In the genomic region with DNA sequence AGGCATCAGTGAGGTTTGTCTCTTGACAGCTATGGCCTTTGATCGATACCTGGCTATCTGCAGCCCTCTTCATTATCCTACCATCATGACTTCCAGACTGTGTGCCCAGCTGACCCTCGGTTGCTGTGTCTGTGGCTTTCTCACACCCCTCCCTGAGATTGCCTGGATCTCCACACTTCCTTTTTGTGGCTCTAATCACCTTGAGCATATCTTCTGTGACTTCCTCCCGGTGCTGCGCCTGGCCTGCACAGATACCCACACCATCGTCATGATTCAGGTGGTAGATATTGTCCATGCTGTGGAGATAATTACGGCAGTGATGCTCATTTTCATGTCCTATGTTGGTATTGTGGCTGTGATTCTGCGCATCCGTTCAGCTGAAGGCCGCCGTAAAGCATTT, we compare ENCODE assay signal across 36 mouse cellular contexts. TPM values are rescaled to one million over a fixed set of nuclear protein-coding genes. Genes with fewer than 3 reads are reported as not detected.
DNase-seq lines count a peak whose midpoint lies in the region; ATAC-seq and TF ChIP-seq lines count a peak whose summit lies in the region.
"Had no signal": no experiment of that assay in that cellular context is flagged by ENCODE, and none has a peak within 500 bp of the region (broad histone marks: within the 10 kb centered on the region; RNA-seq: fewer than 3 reads in every experiment).

No protein-coding gene starts in this region.

- peaks cover 0 to 7% of the 10 kb centered on the region in 2 experiments; a peak in 1 of 4 replicates for H3K4me1 ChIP-seq in MEL (ENCODE audit: control insufficient read depth in 1 of 2, insufficient read depth in 2 of 2, low read length in 2 of 2)
- peaks cover 10% of the 10 kb centered on the region for H3K4me1 ChIP-seq in liver, embryonic 15.5 days (replicated peaks)
- H3K4me1 ChIP-seq: forebrain, embryonic 10.5 days; heart, embryonic 12.5 days; hindbrain, embryonic 10.5 days; hindbrain, embryonic 15.5 days; kidney, embryonic 15.5 days; midbrain, embryonic 12.5 days had no signal

- WGBS in liver, embryonic 15.5 days (ENCODE audit: insufficient replicate concordance) = 39% methylated on average over 10 of the region's 10 CpGs

- peak; percentile 97 for ATAC-seq in granulocyte monocyte progenitor cell, adult 5-6 weeks (replicated peaks; ENCODE audit: poor library complexity, severe bottlenecking)
- peak; percentile 45; the same call in 1 of the 2 replicates for ATAC-seq in liver, embryonic 15.5 days (ENCODE audit: insufficient read depth)
- ATAC-seq in megakaryocyte-erythroid progenitor cell, adult 5-6 weeks (replicated peaks; ENCODE audit: low FRiP score, low TSS enrichment, poor library complexity, severe bottlenecking) = peak; percentile 88
- ATAC-seq: forebrain, embryonic 16.5 days; inflammation-experienced regulatory T-cells, adult 6 months had no signal

- no peak for TF ChIP-seq CTCF in MEL (IDR thresholded peaks at IDR 0.05 in 2 of 3, conservative IDR thresholded peaks at IDR 0.05 in 1 of 3; ENCODE audit: control insufficient read depth in 1 of 3, insufficient read depth in 1 of 3, low read depth in 2 of 3, low read length in 3 of 3, poor library complexity in 1 of 3, severe bottlenecking in 1 of 3)

- no peak for TF ChIP-seq POLR2A in MEL (IDR thresholded peaks at IDR 0.05; ENCODE audit: control insufficient read depth in 1 of 2, insufficient read depth in 1 of 2, low read depth in 1 of 2, low read length in 2 of 2, poor library complexity in 1 of 2)

- no peaks in the 10 kb centered on the region; a peak in 1 of 4 replicates for H3K36me3 ChIP-seq in MEL (ENCODE audit: control insufficient read depth in 1 of 2, insufficient read depth in 2 of 2, low read length in 2 of 2)
- no peaks in the 10 kb centered on the region for H3K36me3 ChIP-seq in liver, embryonic 15.5 days (replicated peaks)
- H3K36me3 ChIP-seq: forebrain, embryonic 10.5 days; heart, embryonic 12.5 days; hindbrain, embryonic 10.5 days; hindbrain, embryonic 15.5 days; kidney, embryonic 15.5 days; midbrain, embryonic 12.5 days had no signal

- no peak overlapping the region for H3K4me2 ChIP-seq in liver, embryonic 15.5 days
- H3K4me2 ChIP-seq: heart, embryonic 12.5 days; hindbrain, embryonic 15.5 days; kidney, embryonic 15.5 days; lung, embryonic 14.5 days; midbrain, embryonic 12.5 days had no signal

- peak; percentile 27 for DNase-seq in MEL (ENCODE audit: low read depth, low spot score)
- no peak for DNase-seq in gastrocnemius, postnatal 14 days
- DNase-seq in left cerebral cortex, adult 18-20 months (ENCODE audit: low spot score in 2 of 2) = no peak
- no peak for DNase-seq in layer of hippocampus, postnatal 25 days (ENCODE audit: extremely low spot score in 1 of 2, low spot score in 1 of 2)
- DNase-seq: adrenal gland, adult 8-10 months; B cell, adult 2 months; cerebellum, adult 2 months; cerebellum, postnatal 25 days; gastrocnemius, postnatal 25 days; heart, adult 18-20 months; kidney, adult 18-20 months; kidney, postnatal 25 days; left cerebral cortex, postnatal 4 days; lung, embryonic 14.5 days; lung, postnatal 14 days; thymus, postnatal 14 days had no signal

- no peak overlapping the region for H3K27ac ChIP-seq in MEL (ENCODE audit: control insufficient read depth, low read depth, low read length)
- no peak overlapping the region for H3K27ac ChIP-seq in liver, embryonic 15.5 days (replicated peaks)
- H3K27ac ChIP-seq: forebrain, embryonic 10.5 days; hindbrain, embryonic 10.5 days; hindbrain, embryonic 15.5 days; kidney, embryonic 15.5 days; midbrain, embryonic 12.5 days had no signal

- H3K9ac ChIP-seq in MEL (ENCODE audit: control insufficient read depth, low read depth, low read length, poor library complexity, severe bottlenecking) = no peak overlapping the region
- no peak overlapping the region for H3K9ac ChIP-seq in liver, embryonic 15.5 days
- H3K9ac ChIP-seq: heart, embryonic 12.5 days; hindbrain, embryonic 15.5 days; kidney, embryonic 15.5 days; lung, embryonic 14.5 days; midbrain, embryonic 12.5 days had no signal

- intact Hi-C loops in gastrocnemius, postnatal 14 days (cut with DNase I; ENCODE audit: low total_unique reads) = no loop called here

- H3K9me3 ChIP-seq in MEL (replicated peaks; ENCODE audit: insufficient read depth, low read length) = no peaks in the 10 kb centered on the region
- H3K9me3 ChIP-seq in liver, embryonic 15.5 days (replicated peaks) = no peaks in the 10 kb centered on the region
- H3K9me3 ChIP-seq: forebrain, embryonic 10.5 days; heart, embryonic 12.5 days; hindbrain, embryonic 10.5 days; hindbrain, embryonic 15.5 days; kidney, embryonic 15.5 days; midbrain, embryonic 12.5 days had no signal

- TF ChIP-seq RAD21 in MEL (IDR thresholded peaks at IDR 0.05; ENCODE audit: low read depth, low read length) = no peak

- peak; percentile 77 to 85 for TF ChIP-seq EP300 in MEL (IDR thresholded peaks at IDR 0.05; ENCODE audit: low read depth in 1 of 2, low read length in 2 of 2)

- no peaks in the 10 kb centered on the region for H3K79me2 ChIP-seq in MEL (ENCODE audit: control insufficient read depth, insufficient read depth, low read length, poor library complexity)

- no peaks in the 10 kb centered on the region; a peak in 1 of 4 replicates for H3K27me3 ChIP-seq in MEL (ENCODE audit: control insufficient read depth in 1 of 2, insufficient read depth in 2 of 2, low read length in 2 of 2)
- no peaks in the 10 kb centered on the region for H3K27me3 ChIP-seq in liver, embryonic 15.5 days
- H3K27me3 ChIP-seq: heart, embryonic 12.5 days; hindbrain, embryonic 15.5 days; kidney, embryonic 15.5 days; midbrain, embryonic 12.5 days had no signal

- H3K4me3 ChIP-seq in MEL (ENCODE audit: control insufficient read depth in 1 of 2, insufficient read depth in 1 of 2, low read depth in 2 of 2, low read length in 2 of 2) = no peak overlapping the region
- H3K4me3 ChIP-seq in liver, embryonic 15.5 days (replicated peaks) = no peak overlapping the region
- H3K4me3 ChIP-seq: forebrain, embryonic 10.5 days; heart, embryonic 12.5 days; hindbrain, embryonic 10.5 days; hindbrain, embryonic 15.5 days; kidney, embryonic 15.5 days; midbrain, embryonic 12.5 days had no signal

TF ChIP-seq in MEL, 35 proteins besides CTCF, POLR2A, EP300 and RAD21 (continues in another document):
- no peak for TF ChIP-seq MAZ (IDR thresholded peaks at IDR 0.05; ENCODE audit: low read depth, low read length)
- no peak for TF ChIP-seq CHD2 (IDR thresholded peaks at IDR 0.05; ENCODE audit: low read length)
- no peak for TF ChIP-seq UBTF (IDR thresholded peaks at IDR 0.05; ENCODE audit: borderline replicate concordance, insufficient read depth, low read depth, low read length)
- no peak for TF ChIP-seq NELFE (IDR thresholded peaks at IDR 0.05; ENCODE audit: low read depth, low read length)

RNA-seq across cellular contexts. Expression of a gene that starts 3.7 kb away (rescaled TPM):
- not detected in 2 replicates for total RNA-seq in MEL (2012; rRNA removed)
- not detected for polyA plus RNA-seq in MEL (2012; ENCODE audit: insufficient read depth in 1 of 2, insufficient read length in 2 of 2, low read depth in 1 of 2, low replicate concordance in 2 of 2, missing spikeins in 1 of 2)
- total RNA-seq in granulocyte monocyte progenitor cell, adult 5-6 weeks (2014; fragmentation: Nextera tagmentation) = not detected in 2 replicates
- not detected in 2 replicates for total RNA-seq in granulocyte monocyte progenitor cell, adult 5-6 weeks (2017)
- polyA plus RNA-seq in liver, embryonic 15.5 days (2015; fragmentation: Nextera tagmentation; extraction: Ambion mirVana) = 0.58 and 0.59 TPM in 2 replicates
- not detected in 2 replicates for total RNA-seq in megakaryocyte-erythroid progenitor cell, adult 5-6 weeks (2014; fragmentation: Nextera tagmentation)
- not detected in 2 replicates for total RNA-seq in megakaryocyte-erythroid progenitor cell, adult 5-6 weeks (2017)
- not detected for total RNA-seq in gastrocnemius, postnatal 14 days (2021)
- total RNA-seq in left cerebral cortex, adult 18-20 months (2021) = not detected
- not detected for total RNA-seq in layer of hippocampus, postnatal 25 days (2021)
- total RNA-seq: adrenal gland, adult 8-10 months; adrenal gland, postnatal 4 days; gastrocnemius, postnatal 25 days; heart, adult 18-20 months; layer of hippocampus, adult 18-20 months; layer of hippocampus, postnatal 10 days; left cerebral cortex, adult 8-10 months; left cerebral cortex, postnatal 4 days had no signal
- polyA plus RNA-seq: cerebellum, adult 2 months; forebrain, embryonic 10.5 days; forebrain, embryonic 16.5 days; heart, embryonic 12.5 days; heart, postnatal 0 days; hindbrain, embryonic 10.5 days; hindbrain, embryonic 15.5 days; inflammation-experienced regulatory T-cells, adult 6 months; kidney, embryonic 15.5 days; limb, embryonic 14.5 days; lung, embryonic 14.5 days; midbrain, embryonic 12.5 days; neural tube, embryonic 14.5 days; stomach, embryonic 16.5 days had no signal

RNA-seq across cellular contexts. Expression of a gene that starts 13.5 kb away (rescaled TPM):
- 39.1 and 43.5 TPM in 2 replicates for total RNA-seq in MEL (2012; rRNA removed)
- polyA plus RNA-seq in MEL (2012; ENCODE audit: insufficient read depth in 1 of 2, insufficient read length in 2 of 2, low read depth in 1 of 2, low replicate concordance in 2 of 2, missing spikeins in 1 of 2) = 10 to 100 TPM; 46.1 to 98.0 TPM
- 0.15 TPM in 1 of 2 replicates, not detected in the other for total RNA-seq in granulocyte monocyte progenitor cell, adult 5-6 weeks (2014; fragmentation: Nextera tagmentation)
- 0.34 and 0.72 TPM in 2 replicates for total RNA-seq in granulocyte monocyte progenitor cell, adult 5-6 weeks (2017)
- 32.8 and 35.8 TPM in 2 replicates for polyA plus RNA-seq in liver, embryonic 15.5 days (2015; fragmentation: Nextera tagmentation; extraction: Ambion mirVana)
- 39.3 and 44.3 TPM in 2 replicates for total RNA-seq in megakaryocyte-erythroid progenitor cell, adult 5-6 weeks (2014; fragmentation: Nextera tagmentation)
- total RNA-seq in megakaryocyte-erythroid progenitor cell, adult 5-6 weeks (2017) = 50.4 and 72.5 TPM in 2 replicates
- under 1 TPM; 0.33 to 0.35 TPM for total RNA-seq in gastrocnemius, postnatal 14 days (2021)
- total RNA-seq in left cerebral cortex, adult 18-20 months (2021) = under 1 TPM; 0.05 to 0.07 TPM
- under 1 TPM; 0.07 to 0.12 TPM for total RNA-seq in layer of hippocampus, postnatal 25 days (2021)

RNA-seq across cellular contexts. Expression of a gene that starts 27.8 kb away (rescaled TPM):
- total RNA-seq in MEL (2012; rRNA removed) = not detected in 2 replicates
- not detected for polyA plus RNA-seq in MEL (2012; ENCODE audit: insufficient read depth in 1 of 2, insufficient read length in 2 of 2, low read depth in 1 of 2, low replicate concordance in 2 of 2, missing spikeins in 1 of 2)
- total RNA-seq in granulocyte monocyte progenitor cell, adult 5-6 weeks (2014; fragmentation: Nextera tagmentation) = not detected in 2 replicates
- total RNA-seq in granulocyte monocyte progenitor cell, adult 5-6 weeks (2017) = not detected in 2 replicates
- polyA plus RNA-seq in liver, embryonic 15.5 days (2015; fragmentation: Nextera tagmentation; extraction: Ambion mirVana) = not detected in 2 replicates
- not detected in 2 replicates for total RNA-seq in megakaryocyte-erythroid progenitor cell, adult 5-6 weeks (2014; fragmentation: Nextera tagmentation)
- not detected in 2 replicates for total RNA-seq in megakaryocyte-erythroid progenitor cell, adult 5-6 weeks (2017)
- total RNA-seq in gastrocnemius, postnatal 14 days (2021) = not detected
- total RNA-seq in left cerebral cortex, adult 18-20 months (2021) = not detected
- not detected for total RNA-seq in layer of hippocampus, postnatal 25 days (2021)
- total RNA-seq: adrenal gland, adult 8-10 months; adrenal gland, postnatal 4 days; gastrocnemius, postnatal 25 days; heart, adult 18-20 months; layer of hippocampus, adult 18-20 months; layer of hippocampus, postnatal 10 days; left cerebral cortex, adult 8-10 months; left cerebral cortex, postnatal 4 days had no signal
- polyA plus RNA-seq: cerebellum, adult 2 months; embryonic facial prominence, embryonic 11.5 days; forebrain, embryonic 10.5 days; forebrain, embryonic 16.5 days; heart, embryonic 12.5 days; heart, postnatal 0 days; hindbrain, embryonic 10.5 days; hindbrain, embryonic 15.5 days; inflammation-experienced regulatory T-cells, adult 6 months; kidney, embryonic 15.5 days; limb, embryonic 14.5 days; lung, embryonic 14.5 days; midbrain, embryonic 12.5 days; neural tube, embryonic 14.5 days; stomach, embryonic 16.5 days had no signal

RNA-seq across cellular contexts. Expression of a gene that starts 38.1 kb away (rescaled TPM):
- total RNA-seq in MEL (2012; rRNA removed) = not detected in 2 replicates
- polyA plus RNA-seq in MEL (2012; ENCODE audit: insufficient read depth in 1 of 2, insufficient read length in 2 of 2, low read depth in 1 of 2, low replicate concordance in 2 of 2, missing spikeins in 1 of 2) = not detected
- total RNA-seq in granulocyte monocyte progenitor cell, adult 5-6 weeks (2014; fragmentation: Nextera tagmentation) = not detected in 2 replicates
- total RNA-seq in granulocyte monocyte progenitor cell, adult 5-6 weeks (2017) = not detected in 2 replicates
- not detected in 2 replicates for polyA plus RNA-seq in liver, embryonic 15.5 days (2015; fragmentation: Nextera tagmentation; extraction: Ambion mirVana)
- not detected in 2 replicates for total RNA-seq in megakaryocyte-erythroid progenitor cell, adult 5-6 weeks (2014; fragmentation: Nextera tagmentation)
- not detected in 2 replicates for total RNA-seq in megakaryocyte-erythroid progenitor cell, adult 5-6 weeks (2017)
- not detected for total RNA-seq in gastrocnemius, postnatal 14 days (2021)
- total RNA-seq in left cerebral cortex, adult 18-20 months (2021) = not detected
- total RNA-seq in layer of hippocampus, postnatal 25 days (2021) = not detected
- total RNA-seq: adrenal gland, adult 8-10 months; adrenal gland, postnatal 4 days; gastrocnemius, postnatal 25 days; heart, adult 18-20 months; layer of hippocampus, adult 18-20 months; layer of hippocampus, postnatal 10 days; left cerebral cortex, adult 8-10 months; left cerebral cortex, postnatal 4 days had no signal
- polyA plus RNA-seq: cerebellum, adult 2 months; forebrain, embryonic 10.5 days; forebrain, embryonic 16.5 days; heart, embryonic 12.5 days; heart, postnatal 0 days; hindbrain, embryonic 10.5 days; hindbrain, embryonic 15.5 days; inflammation-experienced regulatory T-cells, adult 6 months; kidney, embryonic 15.5 days; limb, embryonic 14.5 days; lung, embryonic 14.5 days; midbrain, embryonic 12.5 days; neural tube, embryonic 14.5 days; stomach, embryonic 16.5 days had no signal

Comparison
In these comparisons a context has a peak if more than half of its experiments do, and no peak if none do; other contexts are left out.
1. ATAC-seq: peak in every context shown above with its lines; median percentile 97 in granulocyte monocyte progenitor cell, adult 5-6 weeks; 88 in megakaryocyte-erythroid progenitor cell, adult 5-6 weeks; 45 in liver, embryonic 15.5 days.
2. RNA of a gene that starts 13.5 kb away (total RNA-seq): 39.3 to 72.5 TPM in megakaryocyte-erythroid progenitor cell, adult 5-6 weeks and 39.1 to 43.5 TPM in MEL; 0.15 to 0.72 TPM in granulocyte monocyte progenitor cell, adult 5-6 weeks, 0.33 to 0.35 TPM in gastrocnemius, postnatal 14 days, 0.07 to 0.12 TPM in layer of hippocampus, postnatal 25 days and 0.05 to 0.07 TPM in left cerebral cortex, adult 18-20 months; every median in the first group is over 10 times any median in the second.